Mouse (Mus musculus) liver, embryonic 14.5 days (tissue): ENCODE data around the gene Alg12.

ENCODE experiments used
- CTCF ChIP-seq: IDR thresholded peaks from 2 replicates; pipeline ENCODE4 v1.5.1; 2016; ENCODE audit warnings: antibody characterized with exemption, low read depth, control low read depth
- EP300 ChIP-seq: IDR thresholded peaks from 2 replicates; pipeline ENCODE4 v1.6.1; 2016; ENCODE audit warnings: antibody characterized with exemption, low read depth

DNA sequence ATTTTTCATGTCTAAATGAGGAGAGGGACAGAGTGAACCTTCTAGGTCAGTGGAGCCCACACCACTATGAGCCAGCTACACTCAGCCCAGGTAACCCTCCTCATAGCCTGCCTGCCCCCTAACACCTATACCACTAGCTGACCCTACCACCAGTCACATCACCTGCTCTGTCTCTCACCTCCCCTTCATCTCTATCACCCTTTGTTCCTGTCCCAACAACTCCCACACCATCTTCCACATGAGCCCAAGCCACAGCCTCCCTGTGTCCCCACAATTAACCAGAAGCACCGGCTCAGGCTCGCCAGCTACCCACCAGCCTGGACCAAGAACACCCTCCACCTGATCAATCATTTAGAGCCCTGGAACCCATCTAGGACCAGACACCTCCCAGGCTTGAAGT lies 8.7 kb downstream of the Alg12 start:
- TF ChIP-seq CTCF (no peak), EP300 (no peak)
